Mouse (Mus musculus): Measurements from ENCODE around the gene Defb10. TPM values are rescaled to one million over a fixed set of nuclear protein-coding genes. Genes with fewer than 3 reads are reported as not detected.
"Not testable (repeated sequence)": the region's sequence is repeated elsewhere in the genome, so short reads cannot be mapped to it uniquely, and the experiment has no call there.

Gene Defb10
- not detected for total RNA-seq (2021)

- DNase-seq (ENCODE audit: low spot score) = not testable (repeated sequence)
Measured at GRCm38 (mm10) chr8:21858586-21858985, at the start of gene Defb10. Gene Defb10, plus strand, starts transcription at chr8:21858901.

GRCm38 (mm10) chr8:21885321-21885720, 26.6 kb downstream of the Defb10 start, which contains the start of gene Defb9:
Gene Defb9, minus strand, starts transcription at chr8:21885421.
- DNase-seq (ENCODE audit: low spot score) = not testable (repeated sequence)

More at GRCm38 (mm10) chr8:21858586-21858985, at the start of gene Defb10:
- intact Hi-C loops (cut with DNase I) = not testable (repeated sequence)

GRCm38 (mm10) chr8:21906290-21906689, 47.6 kb downstream of the Defb10 start, which contains the start of gene Defb11:
Gene Defb11, minus strand, starts transcription at chr8:21906412.
- intact Hi-C loops (cut with DNase I); DNase-seq (ENCODE audit: low spot score): not testable (repeated sequence)

More at GRCm38 (mm10) chr8:21885321-21885720, 26.6 kb downstream of the Defb10 start, which contains the start of gene Defb9:
- intact Hi-C loops (cut with DNase I) = not testable (repeated sequence)

Other genes starting within 250 kb of the Defb10 start
- not detected for gene Defa26, start 240.7 kb upstream of the Defb10 start, total RNA-seq (2021)
- not detected for gene Defa17, start 203.1 kb upstream of the Defb10 start, total RNA-seq (2021)
- gene Defa34, start 193.1 kb upstream of the Defb10 start, total RNA-seq (2021) = not detected
- not detected for gene AY761184, start 155.3 kb upstream of the Defb10 start, total RNA-seq (2021)
- gene Defa24, start 124.4 kb upstream of the Defb10 start, total RNA-seq (2021) = not detected
- gene Defb50, start 35.4 kb upstream of the Defb10 start, total RNA-seq (2021) = not detected
- not detected for gene Defb2, start 19.0 kb upstream of the Defb10 start, total RNA-seq (2021)
- not detected for gene Defb9, start 26.5 kb downstream of the Defb10 start, total RNA-seq (2021)
- not detected for gene Defb11, start 47.5 kb downstream of the Defb10 start, total RNA-seq (2021)
- gene Defb15, start 73.8 kb downstream of the Defb10 start, total RNA-seq (2021) = not detected
- not detected for gene Defb35, start 79.5 kb downstream of the Defb10 start, total RNA-seq (2021)
- not detected for gene Defb13, start 87.9 kb downstream of the Defb10 start, total RNA-seq (2021)
- gene Fam90a1a, start 99.8 kb downstream of the Defb10 start, total RNA-seq (2021) = not detected
- gene Ccdc70, start 110.9 kb downstream of the Defb10 start, total RNA-seq (2021) = not detected
- gene Atp7b, start 201.4 kb downstream of the Defb10 start, total RNA-seq (2021) = under 1 TPM; 0.08 to 0.11 TPM
- gene Alg11, start 201.8 kb downstream of the Defb10 start, total RNA-seq (2021) = 1 to 10 TPM; 7.6 to 8.3 TPM

All from heart, postnatal 25 days (tissue).